Mouse (Mus musculus): ENCODE results near the gene Lrrtm3. TPM values are rescaled to one million over a fixed set of nuclear protein-coding genes. Genes with fewer than 3 reads are reported as not detected.

The Lrrtm3 gene
- total and polyA plus RNA-seq, 2 experiments from 2014 or later, result 33.0 to 36.9 TPM

- 6% methylated on average over 11 of the region's 11 CpGs for WGBS
- Histone ChIP-seq H3K9ac (replicated peaks; ENCODE audit: low read length) (peak overlapping the region; percentile 28; the same call in 1 of the 2 replicates), H3K4me3 (ENCODE audit: low read length) (peak overlapping the region; percentile 26), H3K9me3 (ENCODE audit: low read length) (no peaks in the 10 kb centered on the region), H3K36me3 (ENCODE audit: insufficient read depth, low read length) (no peaks in the 10 kb centered on the region), H3K4me1 (ENCODE audit: insufficient read depth, low read length) (peaks cover 6% of the 10 kb centered on the region; the same call in 1 of the 2 replicates), H3K27ac (peak overlapping the region; percentile 67), H3K4me2 (ENCODE audit: low read depth, low read length) (peak overlapping the region; percentile 62), H3K27me3 (ENCODE audit: insufficient read depth, low read length) (no peaks in the 10 kb centered on the region)
- no peak for TF ChIP-seq CTCF (IDR thresholded peaks at IDR 0.05; ENCODE audit: low read depth)
- peak; percentile 38 for DNase-seq (ENCODE audit: low spot score)
- peak; percentile 67 for ATAC-seq
Measured at GRCm38 (mm10) chr10:63978101-63978500, 112.0 kb downstream of the Lrrtm3 start.

GRCm38 (mm10) chr10:63972300-63972699, 117.8 kb downstream of the Lrrtm3 start:
- Histone ChIP-seq H3K27me3 (ENCODE audit: insufficient read depth, low read length) (no peaks in the 10 kb centered on the region), H3K4me2 (ENCODE audit: low read depth, low read length) (no peak overlapping the region), H3K9me3 (ENCODE audit: low read length) (no peaks in the 10 kb centered on the region), H3K4me1 (ENCODE audit: insufficient read depth, low read length) (no peaks in the 10 kb centered on the region; the same call in 1 of the 2 replicates), H3K36me3 (ENCODE audit: insufficient read depth, low read length) (no peaks in the 10 kb centered on the region), H3K9ac (replicated peaks; ENCODE audit: low read length) (no peak overlapping the region), H3K27ac (no peak overlapping the region), H3K4me3 (ENCODE audit: low read length) (no peak overlapping the region)
- no peak for TF ChIP-seq CTCF (IDR thresholded peaks at IDR 0.05; ENCODE audit: low read depth)
- DNase-seq (ENCODE audit: low spot score) (no peak), ATAC-seq (no peak)
- WGBS, result 99% methylated on average over 2 of the region's 2 CpGs

- TF ChIP-seq CTCF (IDR thresholded peaks at IDR 0.05; ENCODE audit: low read depth), result no peak
- no peaks in the 10 kb centered on the region for H3K36me3 ChIP-seq (ENCODE audit: insufficient read depth, low read length)
- DNase-seq (ENCODE audit: low spot score) (peak; percentile 56), ATAC-seq (peak; percentile 66; the same call in 1 of the 2 replicates)
- no peak overlapping the region for H3K4me2 ChIP-seq (ENCODE audit: low read depth, low read length)
- WGBS, result 7% methylated on average over 6 of the region's 7 CpGs
- no peak overlapping the region for H3K9ac ChIP-seq (replicated peaks; ENCODE audit: low read length)
- no peaks in the 10 kb centered on the region for H3K9me3 ChIP-seq (ENCODE audit: low read length)
- no peaks in the 10 kb centered on the region for H3K4me1 ChIP-seq (ENCODE audit: insufficient read depth, low read length)
- peak overlapping the region; percentile 20; the same call in 1 of the 2 replicates for H3K27ac ChIP-seq
- H3K4me3 ChIP-seq (ENCODE audit: low read length), result no peak overlapping the region
- no peaks in the 10 kb centered on the region for H3K27me3 ChIP-seq (ENCODE audit: insufficient read depth, low read length)
Measured at GRCm38 (mm10) chr10:63954308-63954930, 135.7 kb downstream of the Lrrtm3 start.

GRCm38 (mm10) chr10:63951481-63951880, 138.6 kb downstream of the Lrrtm3 start:
- H3K9ac ChIP-seq (replicated peaks; ENCODE audit: low read length), result no peak overlapping the region
- no peak for TF ChIP-seq CTCF (IDR thresholded peaks at IDR 0.05; ENCODE audit: low read depth)
- no peak overlapping the region for H3K4me3 ChIP-seq (ENCODE audit: low read length)
- no peaks in the 10 kb centered on the region for H3K4me1 ChIP-seq (ENCODE audit: insufficient read depth, low read length)
- WGBS, result 90% methylated on average over 1 of the region's 1 CpGs
- H3K27me3 ChIP-seq (ENCODE audit: insufficient read depth, low read length), result no peaks in the 10 kb centered on the region
- H3K36me3 ChIP-seq (ENCODE audit: insufficient read depth, low read length), result no peaks in the 10 kb centered on the region
- no peak overlapping the region for H3K4me2 ChIP-seq (ENCODE audit: low read depth, low read length)
- DNase-seq (ENCODE audit: low spot score), result no peak
- H3K9me3 ChIP-seq (ENCODE audit: low read length), result no peaks in the 10 kb centered on the region
- ATAC-seq, result no peak
- H3K27ac ChIP-seq, result no peak overlapping the region

GRCm38 (mm10) chr10:63950867-63951266, 139.2 kb downstream of the Lrrtm3 start:
- Histone ChIP-seq H3K27me3 (ENCODE audit: insufficient read depth, low read length) (no peaks in the 10 kb centered on the region), H3K4me2 (ENCODE audit: low read depth, low read length) (no peak overlapping the region), H3K4me1 (ENCODE audit: insufficient read depth, low read length) (no peaks in the 10 kb centered on the region), H3K9ac (replicated peaks; ENCODE audit: low read length) (no peak overlapping the region), H3K9me3 (ENCODE audit: low read length) (no peaks in the 10 kb centered on the region), H3K27ac (no peak overlapping the region), H3K36me3 (ENCODE audit: insufficient read depth, low read length) (no peaks in the 10 kb centered on the region), H3K4me3 (ENCODE audit: low read length) (no peak overlapping the region)
- no peak for TF ChIP-seq CTCF (IDR thresholded peaks at IDR 0.05; ENCODE audit: low read depth)
- no peak for DNase-seq (ENCODE audit: low spot score)
- WGBS, result 50% methylated on average over 8 of the region's 8 CpGs
- no peak for ATAC-seq

GRCm38 (mm10) chr10:63947266-63947665, 142.8 kb downstream of the Lrrtm3 start:
- no peak for DNase-seq (ENCODE audit: low spot score)
- WGBS, result 48% methylated on average over 4 of the region's 4 CpGs
- ATAC-seq, result no peak
- no peak for TF ChIP-seq CTCF (IDR thresholded peaks at IDR 0.05; ENCODE audit: low read depth)
- no peaks in the 10 kb centered on the region for H3K27me3 ChIP-seq (ENCODE audit: insufficient read depth, low read length)
- no peaks in the 10 kb centered on the region for H3K36me3 ChIP-seq (ENCODE audit: insufficient read depth, low read length)
- H3K9ac ChIP-seq (replicated peaks; ENCODE audit: low read length), result no peak overlapping the region
- no peaks in the 10 kb centered on the region for H3K9me3 ChIP-seq (ENCODE audit: low read length)
- no peaks in the 10 kb centered on the region for H3K4me1 ChIP-seq (ENCODE audit: insufficient read depth, low read length)
- no peak overlapping the region for H3K27ac ChIP-seq
- H3K4me3 ChIP-seq (ENCODE audit: low read length), result no peak overlapping the region
- H3K4me2 ChIP-seq (ENCODE audit: low read depth, low read length), result no peak overlapping the region

GRCm38 (mm10) chr10:63945534-63945933, 144.5 kb downstream of the Lrrtm3 start:
- H3K27ac ChIP-seq, result no peak overlapping the region
- no peaks in the 10 kb centered on the region for H3K9me3 ChIP-seq (ENCODE audit: low read length)
- no peak overlapping the region for H3K4me2 ChIP-seq (ENCODE audit: low read depth, low read length)
- ATAC-seq (no peak), DNase-seq (ENCODE audit: low spot score) (no peak)
- 61% methylated on average over 3 of the region's 3 CpGs for WGBS
- no peaks in the 10 kb centered on the region for H3K4me1 ChIP-seq (ENCODE audit: insufficient read depth, low read length)
- no peak overlapping the region for H3K4me3 ChIP-seq (ENCODE audit: low read length)
- no peaks in the 10 kb centered on the region for H3K27me3 ChIP-seq (ENCODE audit: insufficient read depth, low read length)
- H3K36me3 ChIP-seq (ENCODE audit: insufficient read depth, low read length), result no peaks in the 10 kb centered on the region
- H3K9ac ChIP-seq (replicated peaks; ENCODE audit: low read length), result no peak overlapping the region
- TF ChIP-seq CTCF (IDR thresholded peaks at IDR 0.05; ENCODE audit: low read depth), result no peak
